Mouse (Mus musculus) adrenal gland, adult (tissue): Measurements from ENCODE around the gene Tmem151b.

Source experiments
- DNase-seq, 2 experiments: peaks; one replicate each; pipeline ENCODE4 v3.0.0; 2022 to 2023; ENCODE audit warnings: low spot score in 1 of 2; ENCODE audit not compliant: inconsistent age in 2 of 2

Tmem151b gene

DNA sequence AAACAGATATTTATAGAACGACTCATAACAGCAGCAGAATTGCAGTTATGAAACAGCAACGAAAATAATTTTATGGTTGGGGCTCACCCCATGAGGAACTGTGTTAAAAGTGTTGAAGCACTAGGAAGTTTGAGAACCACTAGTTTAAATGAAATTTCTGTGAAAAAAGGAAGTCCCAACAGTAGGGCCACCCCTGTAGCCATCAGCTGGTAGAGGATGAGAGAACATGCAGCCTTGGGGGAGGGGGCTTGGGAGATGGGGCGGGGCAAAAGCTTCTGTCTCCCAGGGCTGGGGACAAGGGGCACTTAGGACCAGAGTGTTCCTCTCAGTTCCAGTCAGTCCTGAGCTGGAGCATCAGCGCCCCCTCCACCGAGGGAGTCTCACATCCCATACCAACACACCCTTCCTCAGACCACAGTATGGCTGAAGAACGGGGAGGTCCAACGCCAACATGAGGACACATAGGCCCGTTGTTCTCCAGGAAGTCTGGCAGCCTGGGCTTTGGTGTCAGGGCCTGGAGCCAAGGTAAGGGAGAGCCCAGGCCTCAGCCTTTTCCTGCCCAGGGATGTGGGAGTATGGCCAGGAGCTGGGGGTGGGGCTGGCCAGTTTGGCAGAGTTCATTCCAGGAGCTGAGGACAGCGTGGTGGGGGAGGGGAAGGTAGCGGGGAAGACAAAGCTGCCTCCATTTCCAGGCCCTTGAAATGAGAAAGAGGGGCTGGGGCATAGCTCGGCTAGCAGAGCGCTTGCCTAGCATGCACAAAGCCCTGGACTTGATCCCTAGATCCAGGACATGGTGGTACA lies 34.8 kb upstream of the Tmem151b start:
- peak; percentile 86 to 93 for DNase-seq

DNA sequence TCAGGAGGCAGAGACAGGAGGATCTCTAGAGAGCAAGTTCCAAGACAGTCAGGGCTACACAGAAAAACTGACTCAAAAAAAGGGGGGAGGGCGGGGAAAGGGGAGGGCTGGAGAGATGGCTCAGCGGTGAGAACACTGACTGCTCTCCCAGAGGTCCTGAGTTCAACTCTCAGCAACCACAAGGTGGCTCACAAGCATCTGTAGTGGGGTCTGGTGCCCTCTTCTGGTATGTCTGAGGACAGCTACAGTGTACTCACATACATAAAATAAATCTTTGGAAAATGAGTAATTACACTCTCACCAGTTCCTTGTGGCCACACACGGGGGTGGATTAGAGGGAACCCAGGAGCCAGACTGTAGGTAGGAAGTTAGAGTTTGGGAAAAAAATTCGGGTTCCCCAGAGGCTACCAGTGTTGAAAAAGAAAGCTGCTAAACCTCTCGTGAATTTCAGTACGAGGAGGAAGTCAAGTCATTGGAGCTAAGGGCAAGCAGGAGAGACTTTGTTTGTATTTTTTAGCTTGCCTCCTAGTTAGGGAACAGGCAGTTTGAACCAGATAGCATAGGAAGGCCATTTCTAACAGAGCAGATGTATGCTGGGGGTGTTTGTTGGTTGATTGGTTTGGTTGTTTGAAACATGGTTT lies 33.4 kb upstream of the Tmem151b start:
- peak in 1 of 2 experiments; percentile 77 for DNase-seq

DNA sequence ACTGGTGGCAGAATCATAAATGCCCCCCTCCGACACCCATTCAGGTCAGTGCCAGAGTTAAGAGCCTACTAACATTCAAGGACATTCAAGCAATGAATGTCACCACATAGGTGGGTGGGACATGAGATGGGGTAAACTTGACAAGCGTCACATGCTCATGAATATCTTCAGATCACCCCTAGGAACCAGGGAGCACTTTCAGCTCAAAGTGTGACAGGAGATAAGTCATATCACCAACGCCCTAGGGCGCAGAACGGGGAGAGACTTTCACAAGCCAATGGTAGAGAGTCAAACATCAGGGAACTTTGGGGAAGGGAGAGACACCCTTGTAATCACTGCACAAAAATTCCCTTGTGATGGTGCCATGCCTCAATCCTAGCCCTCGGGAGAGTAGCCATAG lies 32.7 kb upstream of the Tmem151b start:
- no peak for DNase-seq

DNA sequence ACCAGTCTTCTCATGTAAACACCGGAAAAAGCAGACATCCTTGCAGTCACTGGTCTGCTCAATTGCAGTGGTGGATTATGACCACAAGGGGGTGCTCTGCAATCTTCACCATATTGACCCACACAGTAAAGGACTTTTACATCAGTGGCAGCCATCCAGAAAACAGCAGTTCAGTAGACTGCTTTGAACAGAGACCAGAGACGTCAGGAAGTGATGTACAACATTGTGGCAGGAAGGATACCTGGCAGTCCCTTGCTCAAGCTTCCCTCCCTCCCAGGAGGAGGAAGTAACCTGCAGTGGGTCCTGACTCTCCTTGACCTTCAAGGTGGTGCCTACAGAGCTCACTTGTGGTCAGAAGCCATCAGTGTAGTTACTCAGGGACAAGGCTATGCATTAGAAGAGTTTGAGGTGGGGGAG lies 32.1 kb upstream of the Tmem151b start:
- DNase-seq, result peak; percentile 72 to 91

DNA sequence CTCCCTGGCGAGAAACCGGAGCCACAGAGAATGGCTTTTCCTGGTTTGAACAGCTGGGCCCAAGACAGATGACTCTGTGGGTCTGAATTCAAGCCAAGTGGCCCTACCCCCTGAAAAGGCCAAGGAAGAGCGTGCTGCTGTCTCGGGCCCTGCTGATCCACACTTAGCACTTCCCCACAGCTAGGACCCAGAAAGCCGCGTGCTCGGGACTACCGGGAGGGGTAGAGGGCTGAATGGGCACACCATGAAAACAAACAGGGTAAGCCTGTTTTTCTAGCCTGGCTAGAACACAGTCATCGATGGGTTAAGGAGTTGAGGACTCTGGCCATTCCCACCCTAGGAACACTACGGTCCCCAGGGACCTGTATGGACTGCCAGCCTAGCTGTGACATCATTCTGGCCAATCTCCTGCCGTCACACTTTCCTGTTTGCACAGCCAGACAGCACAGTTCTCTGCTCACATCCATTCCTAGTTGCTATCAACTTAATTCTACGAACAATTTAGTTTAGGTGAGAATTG lies 31.5 kb upstream of the Tmem151b start:
- DNase-seq, result peak; percentile 61 to 75

DNA sequence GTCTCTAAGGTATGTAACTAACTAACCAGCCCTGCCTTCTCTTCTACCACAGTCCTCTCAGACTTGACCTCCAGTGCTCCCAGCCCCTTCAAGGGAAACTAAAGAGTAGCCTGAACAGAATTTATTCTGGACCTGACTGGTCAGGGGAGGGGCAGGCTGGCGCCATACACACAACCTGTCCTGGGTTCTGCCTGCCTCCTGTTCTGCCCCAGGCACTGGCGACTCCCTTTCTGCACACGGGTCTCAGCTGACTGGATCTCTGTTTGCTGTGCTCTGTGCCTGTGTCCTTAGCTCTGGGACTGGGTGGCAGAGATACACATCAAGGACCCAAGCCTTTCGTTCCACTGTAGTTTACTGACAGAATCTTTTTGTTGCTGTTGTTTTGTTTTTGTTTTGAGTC lies 30.1 kb upstream of the Tmem151b start:
- DNase-seq, result no peak

DNA sequence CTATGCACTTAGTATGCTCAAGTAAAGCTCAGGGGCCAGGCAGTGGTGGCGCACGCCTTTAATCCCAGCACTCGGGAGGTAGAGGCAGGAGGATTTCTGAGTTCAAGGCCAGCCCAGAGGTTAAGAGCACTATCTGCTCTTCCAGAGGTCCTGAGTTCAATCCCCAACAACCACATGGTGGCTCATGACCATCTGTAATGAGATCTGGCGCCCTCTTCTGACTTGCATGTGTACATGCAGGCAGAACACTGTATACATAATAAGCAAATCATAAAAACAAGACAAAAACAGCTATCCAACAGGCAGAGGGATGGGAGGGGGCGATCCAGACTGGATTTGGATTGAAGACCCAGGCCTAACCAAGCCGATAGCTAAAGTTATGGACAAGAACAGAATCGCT lies 29.4 kb upstream of the Tmem151b start:
- peak in 1 of 2 experiments; percentile 72 for DNase-seq

DNA sequence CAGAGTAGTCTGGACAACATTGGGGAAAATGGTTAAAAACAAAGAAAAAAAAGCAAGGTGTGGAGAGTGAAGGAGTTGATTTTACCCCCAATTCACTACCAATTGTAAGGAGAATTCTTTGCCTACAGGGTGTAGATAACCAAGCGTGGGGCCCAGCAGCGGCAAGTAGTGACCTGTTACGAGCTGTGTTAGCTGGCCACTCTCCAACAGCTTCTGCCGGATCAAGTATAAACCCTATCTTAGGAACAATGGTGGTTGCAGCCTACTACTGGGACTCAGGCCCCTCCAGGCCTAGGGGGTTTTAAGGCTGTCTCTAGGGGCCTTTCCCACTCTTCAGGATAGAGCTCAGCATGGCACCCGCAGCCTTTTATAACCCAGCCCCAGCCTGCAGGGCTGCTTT lies 28.8 kb upstream of the Tmem151b start:
- no peak for DNase-seq

DNA sequence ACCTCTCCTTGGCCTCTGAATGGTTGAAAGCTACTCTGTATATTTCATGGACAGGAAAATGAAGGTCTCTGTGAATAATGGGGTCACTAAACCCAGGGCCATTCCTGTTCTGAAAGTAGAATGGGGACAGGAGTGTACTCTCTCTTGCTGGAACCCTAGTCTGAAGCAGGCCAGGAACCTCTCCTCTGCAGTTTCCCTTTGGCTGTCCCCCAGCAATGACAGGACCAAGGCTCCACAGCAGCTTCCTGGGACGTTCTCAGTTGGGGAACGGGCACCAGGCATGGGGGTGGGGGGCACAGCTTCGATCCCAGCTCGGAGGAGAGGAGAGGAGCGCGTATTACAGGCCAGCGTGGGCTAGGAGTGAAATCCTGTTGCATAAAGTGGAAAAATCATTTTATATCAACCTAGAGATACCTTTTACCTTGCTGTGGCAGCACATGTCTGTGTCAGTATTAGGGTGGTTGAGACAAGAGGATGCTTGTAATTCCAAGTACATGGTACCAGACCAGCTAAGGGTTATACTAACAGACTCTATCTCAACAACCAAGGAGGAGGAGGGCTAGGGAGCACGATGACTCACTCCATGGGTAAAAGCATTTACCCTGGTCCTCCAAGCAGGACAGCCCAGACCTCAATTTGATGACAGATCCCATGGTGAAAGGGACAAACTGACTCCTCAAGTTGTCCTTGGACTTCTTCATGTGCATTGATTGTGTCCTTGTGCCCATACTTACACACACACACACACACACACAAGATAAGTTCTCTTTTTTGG lies 25.8 kb upstream of the Tmem151b start:
- DNase-seq, result peak in 1 of 2 experiments; percentile 74

DNA sequence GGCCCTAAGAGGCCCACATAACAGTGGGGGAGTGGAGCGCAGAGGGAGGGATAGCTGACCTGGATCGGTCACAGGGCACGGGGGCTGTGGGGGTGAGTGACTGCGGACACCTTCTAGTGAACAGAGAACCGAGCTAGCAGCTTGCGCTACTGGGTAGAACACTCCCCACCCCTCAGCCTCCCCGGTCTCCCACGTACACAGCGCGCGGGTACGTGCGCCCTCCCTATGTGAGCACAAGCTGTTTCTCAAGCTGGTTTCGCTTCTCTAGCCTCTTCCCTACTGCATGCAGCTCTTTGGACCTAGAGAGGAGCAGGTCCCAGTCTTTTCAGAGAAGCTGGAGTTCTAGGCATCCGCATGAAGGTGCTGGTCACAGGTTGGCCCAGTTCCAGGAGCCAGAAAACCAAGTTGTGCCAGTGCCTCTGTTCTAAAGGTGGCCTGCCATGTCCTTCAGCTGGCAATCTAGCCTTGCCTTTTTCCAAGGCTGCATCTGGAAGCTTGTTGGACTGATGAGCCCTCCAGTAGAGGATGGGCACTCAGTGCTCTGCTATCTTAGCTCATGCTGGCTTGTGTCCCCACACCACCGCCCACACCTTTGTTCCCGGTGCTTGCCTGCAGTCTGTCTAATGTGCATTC lies 24.8 kb upstream of the Tmem151b start:
- DNase-seq, result peak; percentile 89 to 96

DNA sequence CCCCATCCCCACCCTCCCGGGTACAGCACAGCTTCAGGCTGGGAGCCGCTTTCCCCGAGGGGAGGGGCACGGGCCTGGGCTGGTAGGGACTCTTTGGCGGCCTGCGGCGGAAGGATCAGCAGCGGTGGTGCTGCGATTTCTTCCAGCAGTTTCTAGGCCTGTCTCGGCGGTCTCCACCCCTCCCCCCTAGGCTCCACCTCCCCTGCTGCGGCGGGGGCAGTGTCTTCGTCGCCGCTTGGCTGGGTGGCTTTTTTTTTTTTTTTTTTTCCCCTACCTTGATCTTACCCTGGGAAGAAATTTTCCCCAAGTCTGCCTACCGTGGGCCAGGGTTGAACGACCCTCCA lies 24.3 kb upstream of the Tmem151b start:
- peak; percentile 98 to 99 for DNase-seq

DNA sequence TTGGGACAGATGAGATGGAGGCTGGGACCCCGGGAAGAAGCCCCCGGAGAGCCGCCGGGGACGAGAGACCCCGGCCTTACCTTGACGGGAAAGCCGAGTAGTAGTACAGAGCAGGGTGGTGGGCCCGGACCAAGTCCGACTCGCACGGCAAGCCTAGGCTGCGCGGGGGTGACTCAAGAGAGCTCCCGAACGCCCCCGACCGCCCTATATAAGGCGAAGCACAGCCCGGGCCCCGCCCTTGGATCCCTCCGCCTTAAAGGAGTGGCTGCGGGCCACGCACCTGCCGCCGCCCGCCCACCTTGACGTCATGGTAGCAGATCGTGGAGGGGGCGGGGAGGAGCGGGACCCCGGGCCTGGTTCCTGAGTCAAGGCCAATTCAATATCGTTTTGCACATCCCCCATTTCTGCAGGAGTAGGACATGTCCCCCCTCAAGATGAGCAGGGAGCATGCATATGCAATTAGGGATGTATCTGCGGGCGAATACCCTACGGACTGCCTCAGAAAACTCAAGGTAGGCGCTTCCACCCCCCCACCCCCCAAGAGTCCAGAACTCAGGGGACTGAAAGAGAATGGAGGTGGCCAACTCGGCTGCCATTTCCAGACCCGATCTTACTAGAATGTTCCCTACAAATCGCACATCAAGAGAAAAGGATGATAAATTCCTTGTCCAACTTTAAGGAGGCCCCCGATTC lies 23.8 kb upstream of the Tmem151b start, which contains the start of gene Hsp90ab1:
TSS of gene Hsp90ab1 (minus strand) at position 185 of the 693 bp plus-strand sequence.
- peak; percentile 98 to 100 for DNase-seq

DNA sequence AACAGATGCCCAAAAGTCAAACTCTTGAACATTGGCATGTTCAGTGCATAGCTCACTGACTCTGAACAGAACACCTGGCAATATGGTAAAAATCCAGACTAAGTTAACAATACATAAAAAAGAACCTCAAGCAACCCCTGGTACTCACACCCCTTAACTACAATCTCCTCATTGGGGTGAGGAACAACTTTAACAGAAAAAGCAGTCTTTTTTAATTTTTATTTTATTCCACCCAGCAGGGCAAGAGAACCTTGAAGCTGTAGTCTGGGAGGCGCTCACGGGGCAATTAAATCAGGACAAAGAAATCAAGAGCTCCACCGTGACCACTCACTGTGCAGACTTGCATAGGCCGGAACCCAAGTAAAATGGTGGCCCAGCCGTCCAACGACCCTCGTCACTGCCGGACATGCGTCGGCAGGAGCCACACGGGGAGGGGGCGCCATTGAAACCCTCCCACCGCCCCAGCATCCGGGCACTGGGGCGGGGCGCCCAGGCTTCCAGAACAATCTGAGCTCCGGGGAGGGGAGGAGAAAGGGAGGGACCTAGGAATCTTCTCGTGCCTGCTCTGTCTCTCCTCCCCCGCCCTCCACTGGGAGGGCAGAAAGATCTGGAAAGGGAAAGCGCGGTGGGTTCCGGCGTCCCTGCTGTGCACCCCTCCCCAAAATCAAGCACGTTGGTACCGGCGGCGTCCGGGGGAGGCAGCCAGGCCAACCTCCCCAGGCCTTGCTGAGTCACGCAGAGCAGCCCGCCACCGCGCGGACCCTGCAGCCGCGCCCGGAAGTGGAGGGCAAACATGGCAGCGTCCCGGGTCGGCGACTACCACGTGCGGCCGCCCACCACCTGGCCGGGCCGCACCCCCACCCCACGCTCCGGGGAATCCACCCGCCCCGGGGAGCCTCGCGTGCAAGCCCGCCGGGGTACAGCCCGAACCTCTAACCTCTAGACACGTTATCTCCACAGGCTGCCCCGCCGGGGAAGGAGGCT lies 22.9 kb upstream of the Tmem151b start:
- peak; percentile 87 to 93 for DNase-seq

DNA sequence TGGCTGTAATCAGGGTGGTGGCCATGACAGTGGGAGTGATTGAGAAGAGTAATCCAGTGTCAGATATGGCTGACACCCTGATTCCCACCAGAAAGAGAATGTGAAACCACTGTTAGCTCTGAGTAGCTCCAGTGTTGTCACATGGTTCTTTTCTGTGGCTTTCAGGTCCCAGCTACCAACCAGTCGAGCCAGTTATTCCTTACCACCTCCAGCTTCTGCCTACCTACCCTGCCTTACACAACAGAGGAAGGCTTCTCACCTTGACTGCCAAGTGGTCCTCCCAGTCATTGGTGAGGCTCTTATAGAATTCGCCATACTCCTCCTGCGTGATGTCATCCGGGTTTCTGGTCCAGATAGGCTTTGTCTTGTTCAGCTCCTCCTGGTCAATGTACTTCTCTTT lies 20.5 kb upstream of the Tmem151b start:
- DNase-seq, result no peak

DNA sequence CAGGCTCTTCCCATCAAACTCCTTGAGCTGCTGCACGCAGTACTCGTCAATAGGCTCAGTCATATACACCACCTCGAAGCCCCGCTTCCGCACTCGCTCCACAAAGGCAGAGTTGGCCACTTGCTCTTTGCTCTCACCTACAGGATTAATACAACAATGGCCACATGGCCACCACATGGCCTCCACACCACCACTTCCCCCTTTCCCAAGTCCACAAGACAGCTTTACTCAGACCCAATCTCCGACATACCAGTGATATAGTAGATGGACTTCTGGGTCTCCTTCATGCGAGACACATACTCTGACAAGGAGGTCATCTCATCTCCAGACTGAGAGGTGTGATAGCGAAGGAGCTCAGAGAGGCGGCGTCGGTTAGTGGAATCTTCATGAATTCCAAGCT lies 19.5 kb upstream of the Tmem151b start:
- no peak for DNase-seq

DNA sequence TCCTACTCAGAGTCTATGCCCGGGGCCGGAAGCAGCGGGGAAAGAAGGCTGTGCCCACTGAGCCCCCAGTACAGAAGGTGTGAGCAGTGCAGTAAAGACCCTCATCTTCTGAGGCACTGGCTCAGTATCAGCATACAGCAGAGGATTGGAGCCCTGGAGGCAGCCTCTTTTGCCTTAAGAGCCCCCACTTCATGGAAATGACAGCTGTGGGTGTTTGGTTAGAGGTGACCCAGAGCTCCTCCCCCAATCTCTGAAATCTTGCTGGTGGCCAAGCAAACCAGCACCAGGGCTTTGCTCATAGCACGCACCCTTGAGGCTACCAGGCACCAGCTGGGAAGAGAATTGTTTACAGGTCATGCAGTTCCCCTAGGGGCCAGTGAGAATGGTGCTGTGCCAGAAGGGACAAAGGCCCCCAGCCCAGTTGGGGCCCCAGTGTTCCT lies 17.7 kb upstream of the Tmem151b start:
- peak; percentile 14 to 67 for DNase-seq

DNA sequence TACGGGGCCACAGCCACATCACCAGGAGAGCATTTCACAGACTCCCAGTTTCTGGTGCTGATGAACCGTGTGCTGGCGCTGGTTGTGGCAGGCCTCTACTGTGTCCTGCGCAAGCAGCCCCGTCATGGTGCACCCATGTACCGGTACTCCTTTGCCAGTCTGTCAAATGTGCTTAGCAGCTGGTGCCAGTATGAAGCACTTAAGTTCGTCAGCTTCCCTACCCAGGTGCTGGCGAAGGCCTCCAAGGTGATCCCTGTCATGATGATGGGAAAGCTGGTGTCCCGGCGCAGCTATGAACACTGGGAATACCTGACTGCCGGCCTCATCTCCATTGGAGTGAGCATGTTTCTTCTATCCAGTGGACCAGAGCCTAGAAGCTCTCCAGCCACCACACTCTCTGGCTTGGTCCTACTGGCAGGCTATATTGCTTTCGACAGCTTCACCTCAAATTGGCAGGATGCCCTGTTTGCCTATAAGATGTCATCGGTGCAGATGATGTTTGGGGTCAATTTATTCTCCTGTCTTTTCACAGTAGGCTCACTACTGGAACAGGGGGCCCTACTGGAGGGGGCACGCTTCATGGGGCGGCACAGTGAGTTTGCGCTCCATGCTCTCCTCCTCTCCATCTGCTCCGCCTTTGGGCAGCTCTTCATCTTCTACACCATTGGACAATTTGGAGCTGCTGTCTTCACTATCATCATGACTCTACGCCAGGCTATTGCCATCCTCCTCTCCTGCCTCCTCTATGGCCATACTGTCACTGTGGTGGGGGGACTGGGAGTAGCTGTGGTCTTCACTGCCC lies 17.1 kb upstream of the Tmem151b start:
- DNase-seq, result peak; percentile 26 to 70

DNA sequence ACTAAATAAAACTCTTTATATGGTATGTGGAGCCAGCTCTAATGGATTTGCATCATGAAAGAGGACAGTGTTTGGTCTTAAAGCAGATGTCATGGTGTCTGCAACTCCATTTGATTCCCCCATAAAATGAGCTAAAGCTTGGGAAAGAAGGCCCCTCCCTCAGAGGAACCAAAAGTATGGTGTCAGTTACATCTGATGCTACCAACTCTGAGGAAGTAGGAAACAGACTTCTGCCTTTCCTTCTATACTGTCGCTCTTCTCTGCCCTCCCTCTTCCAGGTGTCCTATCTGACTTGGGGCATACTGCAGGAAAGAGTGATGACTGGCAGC lies 16.5 kb upstream of the Tmem151b start:
- no peak for DNase-seq

DNA sequence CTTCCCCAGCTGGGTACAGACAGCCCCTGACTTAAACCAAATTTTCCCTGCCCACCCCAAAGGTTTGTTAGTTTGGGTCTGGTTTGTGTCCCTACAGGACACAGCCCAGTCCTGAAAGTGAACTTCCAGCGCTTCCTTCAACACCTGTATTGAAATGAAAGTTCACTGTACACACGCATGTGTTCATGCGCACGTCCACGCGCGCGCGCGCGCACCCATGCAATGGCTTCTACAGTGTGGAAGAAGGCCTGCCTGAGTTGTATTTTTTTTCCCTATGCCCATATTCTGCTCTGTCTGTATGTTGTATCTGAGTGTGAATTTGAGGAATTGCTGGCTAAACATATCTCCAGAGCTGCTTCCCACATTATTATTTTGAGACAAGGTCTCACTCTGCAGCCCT lies 15.6 kb upstream of the Tmem151b start:
- no peak for DNase-seq
